Mouse (Mus musculus): ENCODE measurements around the gene Exoc3l4. TPM values are rescaled to one million over a fixed set of nuclear protein-coding genes. Genes with fewer than 3 reads are reported as not detected.

Exoc3l4 gene
- polyA plus RNA-seq, 1 experiment from 2014 or later, result 1.2 TPM

Other genes starting within 250 kb of the Exoc3l4 start
- gene 4930595D18Rik, start 232.5 kb upstream of the Exoc3l4 start, polyA plus RNA-seq (2014; fragmentation: Nextera tagmentation; extraction: Ambion mirVana), result not detected in 2 replicates
- 15.6 and 28.1 TPM in 2 replicates for gene Amn, start 145.9 kb upstream of the Exoc3l4 start, polyA plus RNA-seq (2014; fragmentation: Nextera tagmentation; extraction: Ambion mirVana)
- 43.4 and 54.1 TPM in 2 replicates for gene Cdc42bpb, start 39.3 kb upstream of the Exoc3l4 start, polyA plus RNA-seq (2014; fragmentation: Nextera tagmentation; extraction: Ambion mirVana)
- gene Lbhd2, start 10.2 kb upstream of the Exoc3l4 start, polyA plus RNA-seq (2014; fragmentation: Nextera tagmentation; extraction: Ambion mirVana), result 0.43 and 1.5 TPM in 2 replicates
- gene Tnfaip2, start 25.5 kb downstream of the Exoc3l4 start, polyA plus RNA-seq (2014; fragmentation: Nextera tagmentation; extraction: Ambion mirVana), result 0.81 TPM in 1 of 2 replicates, not detected in the other
- 1.3 and 1.5 TPM in 2 replicates for gene Gm266, start 68.8 kb downstream of the Exoc3l4 start, polyA plus RNA-seq (2014; fragmentation: Nextera tagmentation; extraction: Ambion mirVana)
- 518 and 558 TPM in 2 replicates for gene Eif5, start 121.0 kb downstream of the Exoc3l4 start, polyA plus RNA-seq (2014; fragmentation: Nextera tagmentation; extraction: Ambion mirVana)
- 78.1 and 83.7 TPM in 2 replicates for gene Mark3, start 157.5 kb downstream of the Exoc3l4 start, polyA plus RNA-seq (2014; fragmentation: Nextera tagmentation; extraction: Ambion mirVana)